Mouse (Mus musculus) adrenal gland, postnatal 25 days (tissue): ENCODE data around the gene Cops6. TPM values are rescaled to one million over a fixed set of nuclear protein-coding genes. Genes with fewer than 3 reads are reported as not detected.

ENCODE experiments used
- DNase-seq: peaks from one replicate; pipeline ENCODE4 v3.0.0; 2021; ENCODE audit warnings: mixed read lengths
- long read RNA-seq: library from polyadenylated mRNA; stranded (forward); transcript quantifications from one replicate; pipeline ENCODE4 v2.0.0, GENCODE M21; 2021
- total RNA-seq: library from RNA; stranded (reverse); gene quantifications from 2 replicates; pipeline ENCODE4 v1.2.3, GENCODE M21; 2021

Gene Cops6
- 136 and 140 TPM in 2 replicates for total RNA-seq
- long read RNA-seq, transcript Cops6-201 (10 exons, 1,787 nt) = major isoform, 274 of 302 reads
- long read RNA-seq, partial matches to known transcripts = 13 of 302 reads
- long read RNA-seq, other reads (novel, unspliced or antisense) = 14 of 302 reads

DNA sequence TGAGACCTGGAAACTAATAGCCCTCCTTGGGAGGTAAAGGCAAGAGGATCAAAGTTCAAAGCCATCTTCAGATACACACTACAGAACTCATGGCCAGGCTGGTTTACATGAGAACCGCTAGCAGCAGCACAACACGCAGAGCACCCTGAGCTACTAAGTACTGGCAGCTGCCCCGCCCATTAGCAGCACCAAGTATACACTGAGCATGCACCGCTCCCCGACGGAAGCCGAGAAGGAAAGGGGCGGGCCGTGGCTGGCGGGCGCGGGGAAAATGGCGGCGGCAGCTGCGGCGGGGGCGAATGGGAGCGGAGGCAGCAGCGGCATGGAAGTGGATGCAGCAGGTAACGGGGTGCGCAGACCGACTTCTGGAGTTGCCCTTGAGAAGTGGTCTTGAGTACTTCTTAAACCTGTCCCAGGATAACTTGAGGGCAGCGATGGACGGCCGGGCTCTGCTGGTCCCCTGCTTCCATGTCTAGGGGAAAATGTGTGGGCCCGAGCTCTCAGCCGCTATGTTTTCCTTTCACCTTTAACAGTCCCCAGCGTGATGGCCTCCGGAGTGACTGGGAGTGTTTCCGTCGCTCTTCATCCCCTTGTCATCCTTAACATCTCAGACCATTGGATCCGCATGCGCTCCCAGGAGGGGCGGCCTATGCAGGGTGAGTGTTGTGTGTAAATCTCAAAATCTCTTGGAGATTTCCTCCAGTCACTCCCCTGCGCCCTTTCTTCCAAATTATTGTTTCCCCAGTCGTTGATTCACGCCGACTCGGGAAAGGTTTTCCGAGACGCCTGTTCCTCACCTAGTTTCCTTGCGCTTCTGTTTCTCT, at the start of gene Cops6:
Cops6 (plus strand) TSS at position 230 of the 824 bp plus-strand sequence.
- peak; percentile 95 for DNase-seq

DNA sequence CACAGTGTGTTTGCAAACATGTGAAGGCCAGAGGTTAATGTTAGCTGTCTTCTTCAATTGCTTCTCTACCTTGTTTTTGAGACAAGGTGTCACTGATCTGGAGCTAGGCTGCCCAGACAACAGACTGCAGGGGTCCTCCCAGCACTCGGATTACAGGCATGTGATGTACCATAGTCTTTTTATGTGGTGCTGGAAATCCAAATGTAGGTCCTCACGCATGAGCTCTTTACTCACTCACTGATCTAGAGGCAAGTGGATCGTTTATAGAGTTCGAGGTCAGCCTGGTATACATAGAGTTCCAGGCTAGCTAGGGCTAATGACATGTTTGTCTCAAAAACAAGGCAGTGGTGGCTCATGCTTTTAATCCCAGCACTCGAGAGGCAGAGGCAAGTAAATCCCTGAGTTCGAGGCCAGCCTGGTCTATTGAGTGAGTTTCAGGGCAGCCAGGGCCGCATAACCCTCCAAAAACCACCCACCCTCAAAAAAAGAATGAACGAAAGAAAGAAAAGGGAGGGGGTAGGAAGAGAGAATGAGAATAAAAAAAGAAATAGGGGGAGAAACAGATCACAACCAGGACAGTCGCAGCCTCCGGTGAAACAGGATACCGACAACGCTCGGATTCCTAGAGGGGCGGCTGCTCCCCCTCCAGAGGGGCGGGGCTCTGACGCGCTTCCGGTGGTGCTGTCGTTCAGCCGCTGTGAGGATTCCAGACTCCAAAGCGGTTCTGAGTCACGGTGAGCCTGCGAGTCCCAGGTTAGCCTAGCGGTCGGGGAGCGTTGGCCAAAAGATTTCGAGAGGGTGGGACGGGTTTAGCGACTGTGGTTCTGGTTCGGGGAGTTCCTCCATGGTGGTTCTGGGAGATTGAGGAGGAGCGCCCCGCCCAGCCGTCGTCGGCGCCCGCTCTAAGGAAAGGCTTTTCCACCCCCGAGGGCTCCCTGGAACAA, 44.3 kb upstream of the Cops6 start, which contains the start of gene Zscan21:
Zscan21 (plus strand) TSS at position 649 of the 944 bp plus-strand sequence.
- peak; percentile 89 for DNase-seq

DNA sequence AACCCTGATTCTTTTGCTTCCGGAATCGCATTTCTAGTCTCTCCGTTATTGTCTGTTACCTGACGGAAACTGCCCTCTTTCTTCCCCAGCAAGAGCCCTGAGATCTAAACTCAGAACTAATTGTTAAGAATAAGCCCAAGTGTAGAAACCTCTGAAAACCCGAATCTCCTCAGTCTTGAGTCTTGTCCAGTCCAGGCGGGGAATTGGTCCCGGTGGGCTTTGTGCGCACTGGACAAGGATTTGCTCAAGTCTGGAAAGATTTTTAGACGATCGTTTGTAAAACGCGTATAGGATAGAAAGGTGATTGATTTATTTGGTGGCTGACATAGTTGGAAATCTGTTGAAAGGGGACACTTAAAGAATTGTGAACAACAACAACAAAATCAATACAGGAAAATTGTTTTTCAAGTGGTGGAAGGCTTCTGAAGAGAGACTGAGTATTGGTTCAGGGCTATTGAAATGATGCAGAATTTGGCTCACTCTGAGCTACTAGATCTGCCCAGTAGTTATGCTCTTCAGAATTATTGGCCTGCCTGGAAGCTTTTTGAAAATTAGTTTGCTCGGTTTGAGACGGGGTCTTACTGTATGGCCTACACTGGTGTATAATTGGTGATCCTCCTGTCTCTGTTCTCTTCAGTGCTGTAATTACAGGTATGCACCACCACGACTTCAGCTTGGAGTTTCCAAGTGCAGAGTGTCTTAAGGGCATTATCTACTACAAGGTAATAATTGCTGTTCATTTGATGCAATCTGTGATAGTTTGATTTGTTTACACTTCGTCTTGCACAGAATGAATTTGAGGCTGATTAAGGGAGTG, 43.5 kb upstream of the Cops6 start:
- DNase-seq = no peak

DNA sequence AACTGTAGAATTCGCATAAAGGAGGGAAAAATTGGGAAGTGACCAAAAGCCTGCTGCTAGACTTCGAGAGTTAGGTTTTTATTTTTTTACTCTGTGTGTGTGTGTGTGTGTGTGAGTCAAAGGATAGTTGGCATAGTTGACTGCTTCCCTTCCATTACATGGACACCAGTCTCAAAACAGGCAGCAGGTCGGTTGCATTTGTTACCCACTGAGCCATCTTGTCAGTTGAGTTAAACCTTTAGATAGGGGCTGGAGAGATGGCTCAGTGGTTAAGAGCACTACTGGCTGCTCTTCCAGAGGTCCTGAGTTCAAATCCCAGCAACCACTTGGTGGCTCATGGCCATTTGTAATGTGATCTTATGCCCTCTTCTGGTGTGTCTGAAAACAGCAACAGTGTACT, 42.8 kb upstream of the Cops6 start:
- no peak for DNase-seq

DNA sequence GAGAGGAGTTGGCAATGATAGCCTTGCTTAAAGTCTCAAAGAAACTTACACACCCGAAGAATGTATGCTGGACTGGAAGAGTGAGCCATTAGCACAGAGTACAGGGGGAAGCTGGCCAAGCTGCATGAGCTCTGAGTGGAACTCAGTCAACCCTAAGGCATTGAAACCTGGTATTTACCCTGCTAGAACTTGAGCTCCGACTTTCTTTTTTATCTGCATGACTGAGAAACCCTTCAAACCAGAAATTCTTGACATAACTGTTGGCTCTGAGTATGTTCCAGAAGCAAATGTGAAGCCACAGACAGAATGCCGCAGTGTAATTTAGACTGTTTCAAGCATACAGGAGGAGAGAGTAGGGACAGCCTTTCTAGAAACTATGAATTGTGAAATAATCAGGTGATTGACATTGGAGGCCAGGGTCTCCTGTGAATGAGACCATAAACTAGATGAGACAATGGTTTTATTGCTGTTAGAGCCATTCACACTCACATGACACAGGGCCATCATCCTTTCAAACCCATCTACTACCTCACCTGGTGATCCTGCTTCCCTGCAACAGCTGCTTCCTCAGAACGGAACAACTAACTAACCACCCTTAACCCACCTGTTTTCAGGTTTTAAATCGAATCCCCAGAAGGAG, 28.3 kb upstream of the Cops6 start:
- no peak for DNase-seq

DNA sequence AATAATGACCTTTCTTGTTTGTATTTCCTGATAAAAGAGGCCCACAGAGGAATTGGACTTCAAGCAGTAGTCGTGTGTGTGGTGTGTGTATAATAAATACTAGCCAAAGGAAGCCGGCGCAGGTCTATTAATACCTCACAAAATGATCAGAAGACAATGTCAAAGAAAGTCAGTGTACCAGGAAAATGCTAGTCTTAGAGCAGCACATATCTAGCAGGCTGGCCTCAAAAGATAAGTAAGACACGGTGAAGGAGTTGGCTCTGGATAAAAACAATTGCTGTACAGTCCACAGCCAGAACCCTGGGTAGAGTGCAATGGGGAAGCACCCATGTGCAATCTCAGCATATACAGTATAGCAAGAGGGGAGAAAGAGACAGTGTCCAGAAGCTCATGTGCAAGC, 23.6 kb upstream of the Cops6 start:
- DNase-seq = no peak

DNA sequence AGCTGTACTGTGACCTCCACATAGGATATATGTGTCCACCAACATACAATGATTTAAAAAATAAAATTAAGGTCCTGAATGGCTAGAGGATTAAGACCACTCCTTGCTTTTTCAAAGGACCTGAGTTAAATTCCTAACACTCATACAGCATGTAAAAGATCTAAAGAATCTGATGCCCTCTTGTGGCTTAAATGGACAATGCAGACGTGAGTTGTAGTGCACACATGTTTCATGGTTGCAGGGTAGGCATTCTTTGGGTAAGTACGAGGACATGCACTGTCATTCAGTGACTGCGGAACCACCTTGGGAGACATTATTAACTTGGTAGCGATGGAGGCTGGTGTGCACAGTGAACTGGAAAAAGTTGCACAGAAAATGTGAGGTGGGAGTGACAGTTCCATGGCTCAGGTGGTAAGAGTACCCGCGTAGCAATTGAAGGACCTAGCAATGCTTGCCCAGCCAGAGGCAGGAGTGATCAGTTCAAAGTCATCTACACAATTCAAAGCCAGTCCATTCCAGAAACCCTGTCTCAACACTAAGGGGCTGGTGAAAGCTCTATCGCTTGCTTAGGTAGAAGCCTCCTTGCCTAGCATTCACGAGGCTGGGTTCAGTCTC, 22.8 kb upstream of the Cops6 start:
- no peak for DNase-seq

DNA sequence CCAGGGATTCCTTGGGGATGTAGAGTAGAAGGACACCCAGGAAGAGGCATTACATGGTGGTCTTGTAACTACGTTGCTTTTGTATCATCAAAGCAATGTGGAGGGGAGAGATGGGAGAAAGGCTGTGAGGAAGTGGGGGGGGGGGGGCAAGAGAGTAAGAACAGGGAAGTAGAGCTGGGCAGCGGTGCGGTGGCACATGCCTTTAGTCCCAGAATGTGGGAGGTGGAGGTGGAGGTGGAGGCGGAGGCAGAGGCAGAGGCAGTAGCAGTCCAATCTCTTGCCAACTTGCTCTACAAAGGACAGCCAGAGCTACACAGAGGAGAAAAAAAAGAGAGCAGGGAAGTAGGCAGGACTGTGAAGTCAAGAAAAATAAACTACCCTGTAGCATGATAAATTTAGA, 22.3 kb upstream of the Cops6 start:
- no peak for DNase-seq

DNA sequence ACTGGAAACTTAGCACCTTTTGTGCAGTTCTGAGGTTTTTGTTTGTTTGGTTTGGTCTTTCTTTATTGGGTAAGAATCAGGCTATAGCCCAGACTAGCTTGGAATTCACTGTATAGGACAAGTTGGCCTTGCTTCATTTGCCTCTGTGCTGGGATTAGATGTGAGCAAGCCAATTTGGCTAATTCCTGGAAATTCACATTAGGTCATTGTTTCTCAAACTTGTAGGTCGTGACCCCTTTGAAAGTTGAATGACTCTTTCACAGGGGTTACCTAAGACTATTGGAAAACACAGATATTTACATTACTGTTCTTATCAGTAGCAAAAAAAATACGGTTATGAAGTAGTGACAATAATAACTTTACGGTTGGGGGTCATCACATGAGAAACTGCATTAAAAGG, 6.5 kb upstream of the Cops6 start:
- no peak for DNase-seq

DNA sequence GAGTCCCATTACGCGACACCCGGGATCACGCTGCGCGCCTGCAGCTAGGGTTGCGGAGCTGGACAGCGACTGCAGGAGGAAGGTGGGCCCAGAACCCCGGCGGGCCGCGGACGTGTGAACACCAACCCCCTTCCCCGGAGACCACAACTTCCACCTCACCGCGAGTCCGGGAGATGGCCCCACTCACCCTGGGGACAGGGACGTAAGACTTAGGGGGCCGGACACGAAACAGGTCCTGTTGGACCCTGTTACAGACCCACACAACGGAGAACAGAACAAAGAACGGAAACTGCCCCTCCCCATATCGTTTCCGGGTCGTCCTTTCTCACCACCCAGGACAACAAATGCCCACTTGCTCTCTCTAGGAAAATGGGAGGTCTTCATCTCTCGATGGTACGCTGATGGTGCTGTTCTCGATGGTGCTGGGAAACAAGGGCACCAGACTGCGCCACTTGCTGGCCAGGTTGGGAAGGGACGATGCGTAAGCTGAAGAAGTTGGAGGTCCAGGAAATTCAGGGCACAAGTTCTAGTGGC, 5.4 kb upstream of the Cops6 start, which contains the start of gene Zfp113:
Zfp113 (minus strand) TSS at position 302 of the 534 bp plus-strand sequence.
- DNase-seq = peak; percentile 76

DNA sequence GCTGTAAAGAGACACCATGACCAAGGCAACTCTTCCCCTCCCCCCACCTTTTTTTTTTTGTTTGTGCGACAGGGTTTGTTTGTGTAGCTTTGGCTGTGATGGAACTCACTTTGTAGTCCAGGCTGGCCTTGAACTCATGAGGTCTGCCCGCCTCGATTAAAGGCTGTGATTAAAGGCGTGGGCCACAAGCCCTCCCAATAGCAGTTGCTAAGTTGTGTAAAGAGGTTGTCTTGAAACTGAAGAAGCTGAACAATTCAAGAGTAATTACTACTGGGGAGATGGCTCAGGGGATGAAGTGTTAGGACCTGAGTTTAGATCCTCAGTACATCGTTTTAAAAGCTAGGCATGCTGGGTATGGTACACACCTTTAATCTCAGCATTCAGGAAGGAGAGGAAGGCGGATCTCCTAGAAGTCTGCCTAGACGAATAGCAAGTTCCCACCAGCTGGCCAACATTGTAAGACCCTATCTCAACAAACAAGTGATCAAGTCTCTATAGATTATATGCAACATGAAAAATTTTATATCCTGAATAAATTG, 578 bp upstream of the Cops6 start:
- DNase-seq = no peak

DNA sequence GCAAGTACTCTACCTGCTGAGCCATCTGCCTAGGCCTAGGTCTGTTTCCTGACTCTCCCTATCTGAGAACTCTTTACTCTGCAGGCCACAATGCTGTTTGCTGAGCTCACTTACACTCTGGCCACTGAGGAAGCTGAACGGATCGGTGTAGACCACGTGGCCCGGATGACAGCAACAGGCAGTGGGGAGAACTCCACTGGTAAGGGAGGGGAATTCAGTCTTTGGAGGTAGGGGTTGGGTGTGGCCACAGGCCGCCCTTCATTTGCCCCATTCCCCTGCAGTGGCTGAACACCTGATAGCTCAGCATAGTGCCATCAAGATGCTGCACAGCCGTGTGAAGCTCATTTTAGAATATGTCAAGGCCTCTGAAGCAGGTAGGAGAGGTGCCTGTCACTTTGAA, 2.2 kb downstream of the Cops6 start:
- no peak for DNase-seq

DNA sequence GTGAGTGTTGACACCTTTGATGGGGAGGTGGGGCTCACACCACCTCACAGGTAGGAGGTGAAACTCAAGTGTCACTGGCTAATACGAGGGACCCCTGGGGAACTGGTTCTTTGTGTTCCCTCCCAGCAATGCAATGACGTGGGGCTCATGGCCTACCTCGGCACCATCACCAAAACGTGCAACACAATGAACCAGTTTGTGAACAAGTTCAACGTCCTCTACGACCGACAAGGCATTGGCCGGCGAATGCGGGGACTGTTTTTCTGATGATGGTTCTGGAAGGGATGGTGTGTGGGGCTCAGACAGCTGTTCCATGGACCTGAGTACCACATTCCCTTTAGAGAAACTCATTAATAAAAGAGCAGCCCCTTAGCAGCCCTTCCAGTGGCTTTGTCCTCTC, 2.7 kb downstream of the Cops6 start:
- DNase-seq = no peak

DNA sequence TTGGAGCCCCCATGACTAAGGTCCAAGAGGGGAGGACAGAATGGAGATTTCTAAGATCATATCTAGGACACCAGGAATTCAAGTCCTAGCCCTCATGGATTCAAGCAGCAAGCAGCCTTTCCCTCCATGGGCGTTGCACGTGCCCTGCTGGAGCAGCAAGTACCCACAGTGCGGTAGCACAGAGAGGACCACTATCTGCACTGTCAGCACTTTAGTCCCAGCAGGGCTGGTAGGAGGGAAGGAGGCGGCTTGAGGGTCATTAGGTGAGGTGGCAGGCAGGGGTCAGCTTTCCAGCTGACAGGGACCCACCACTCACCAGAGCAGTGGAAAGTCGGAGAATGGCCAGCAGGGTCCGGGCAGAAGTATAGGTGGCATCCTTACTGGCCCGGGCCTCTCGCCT, 4.7 kb downstream of the Cops6 start:
- DNase-seq = no peak

DNA sequence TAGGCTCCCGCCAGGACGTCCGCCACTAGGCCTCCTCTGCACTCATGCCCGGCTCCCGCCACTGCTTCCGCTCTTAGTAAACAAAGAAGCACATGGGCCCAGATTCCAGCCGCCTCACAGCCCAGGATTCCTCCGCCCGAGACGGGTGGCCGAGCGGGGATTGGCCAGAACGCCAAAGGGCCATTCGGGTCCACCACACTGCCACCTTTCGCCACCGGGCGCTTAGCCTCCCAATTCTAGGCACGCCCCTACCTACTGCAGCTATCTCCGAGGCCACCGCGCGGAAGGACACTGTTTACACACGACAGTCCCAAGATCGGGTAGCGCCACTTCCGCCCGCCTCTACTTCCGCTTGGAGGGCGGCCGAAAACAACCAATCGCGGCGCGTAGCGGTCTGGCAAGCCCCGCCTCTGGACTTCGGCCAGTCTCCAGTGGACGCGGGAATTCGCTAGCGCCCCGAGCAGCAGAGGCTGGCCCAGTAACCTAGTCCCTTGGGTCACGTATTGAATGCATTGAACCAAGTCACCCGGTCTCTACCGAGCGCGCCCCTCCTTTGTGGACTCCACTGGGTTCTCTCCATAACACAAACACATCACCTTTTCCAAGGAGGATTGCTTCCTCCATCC, 10.2 kb downstream of the Cops6 start:
- peak; percentile 97 for DNase-seq

DNA sequence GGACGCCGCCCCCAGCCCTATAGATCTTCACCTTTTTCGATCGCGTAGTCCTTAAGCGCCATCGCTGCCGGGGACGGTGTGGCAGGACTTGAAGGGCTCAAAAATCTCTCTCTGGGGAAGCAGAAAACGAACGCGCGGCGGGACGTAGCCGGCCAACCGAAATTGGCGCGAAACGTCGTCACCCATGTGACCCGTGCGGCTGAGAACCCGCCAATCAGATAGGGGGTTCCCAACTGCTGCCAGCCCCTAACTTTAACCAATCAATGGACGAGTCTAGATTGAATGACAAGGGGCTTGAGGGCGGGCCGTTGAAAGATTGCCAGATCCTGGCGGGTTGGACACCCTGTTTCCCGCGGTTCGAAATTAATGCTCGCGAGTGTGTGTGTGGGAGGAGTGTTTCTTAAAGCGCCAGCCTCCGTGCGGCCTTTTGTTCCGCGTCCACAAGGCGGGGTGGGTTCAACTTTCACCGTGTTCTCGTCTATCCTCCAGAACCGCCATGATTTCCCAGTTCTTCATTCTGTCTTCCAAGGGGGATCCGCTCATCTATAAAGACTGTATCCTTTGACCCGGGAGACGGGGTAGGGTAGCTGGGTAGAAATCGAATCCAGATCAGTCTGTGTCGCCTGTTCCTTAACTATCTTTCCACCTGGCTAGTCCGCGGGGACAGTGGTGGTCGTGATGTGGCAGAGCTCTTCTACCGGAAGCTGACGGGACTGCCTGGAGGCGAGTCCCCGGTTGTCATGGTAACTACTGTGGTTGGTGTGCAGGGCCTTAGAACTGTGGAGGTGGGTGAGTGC, 11.0 kb downstream of the Cops6 start, which contains the start of the genes Ap4m1 and Mcm7:
Ap4m1 (plus strand) TSS at position 308 of the 797 bp plus-strand sequence.
Mcm7 (minus strand) TSS at position 728 of the 797 bp plus-strand sequence.
- DNase-seq = peak; percentile 95

DNA sequence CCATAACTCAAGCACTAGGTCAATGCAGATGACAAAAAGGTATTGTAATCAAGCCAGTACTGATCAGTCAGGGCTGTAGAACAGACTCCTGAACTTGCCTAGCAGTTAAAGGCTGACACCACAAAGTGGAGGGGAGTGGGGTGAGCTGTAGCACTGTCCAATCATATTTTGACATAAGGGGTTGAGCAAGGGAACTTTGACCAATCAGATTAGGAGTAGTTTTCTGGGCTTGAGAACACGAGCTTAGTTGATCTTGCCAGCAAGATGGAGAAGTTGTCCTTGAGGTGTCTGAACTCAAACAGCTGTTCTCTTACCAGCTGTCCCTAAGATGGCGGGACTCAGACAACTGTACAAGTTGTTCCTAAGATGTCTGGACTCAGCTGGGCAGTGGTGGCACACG, 12.3 kb downstream of the Cops6 start:
- DNase-seq = no peak

DNA sequence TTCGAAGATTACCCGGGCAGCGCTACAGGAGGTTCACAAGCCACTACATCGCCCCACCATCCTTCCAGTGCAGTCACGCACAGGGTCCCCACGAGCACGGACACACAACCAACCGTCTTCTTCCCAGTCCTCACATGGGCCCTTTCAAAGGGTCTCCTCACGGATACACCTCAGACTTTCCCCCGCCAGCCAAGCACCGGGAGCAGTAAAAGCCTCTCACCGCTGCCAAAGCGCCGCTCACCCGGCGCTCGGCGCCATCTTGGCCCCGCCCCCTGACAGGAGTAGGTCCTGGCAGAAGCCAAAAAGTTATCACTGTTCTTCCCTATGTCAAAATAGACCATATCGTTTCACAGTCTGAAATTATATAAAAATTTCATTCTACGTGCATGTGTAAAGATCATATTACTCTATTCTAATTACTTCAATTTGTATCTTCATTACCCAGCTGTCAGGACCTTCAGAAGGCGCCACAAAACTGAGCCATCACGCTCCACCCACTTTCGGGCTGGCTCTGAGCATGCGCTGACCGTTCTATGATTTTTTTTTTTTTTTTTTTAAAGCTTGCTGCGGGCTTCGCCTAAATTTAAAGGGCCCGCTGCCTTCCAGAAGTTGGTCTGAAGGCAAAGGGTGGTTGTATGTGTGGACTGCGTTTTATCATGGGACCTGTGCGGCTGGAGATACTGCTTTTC, 26.2 kb downstream of the Cops6 start, which contains the start of the genes Taf6 and Cnpy4:
Taf6 (minus strand) TSS at position 502 of the 689 bp plus-strand sequence.
Cnpy4 (plus strand) TSS at position 536 of the 689 bp plus-strand sequence.
- DNase-seq = peak; percentile 81
